Mouse (Mus musculus): Measurements from ENCODE around the gene Asap2. TPM values are rescaled to one million over a fixed set of nuclear protein-coding genes. Genes with fewer than 3 reads are reported as not detected.
A peak's percentile ranks its signal among the peaks of the same experiment; 100 is the strongest.

Gene Asap2
- total RNA-seq, 2 experiments from 2014 or later, result 21.7 to 22.7 TPM

- peak; percentile 71 for DNase-seq
Measured at GRCm38 (mm10) chr12:21265946-21266783, 275.9 kb downstream of the Asap2 start.

DNA sequence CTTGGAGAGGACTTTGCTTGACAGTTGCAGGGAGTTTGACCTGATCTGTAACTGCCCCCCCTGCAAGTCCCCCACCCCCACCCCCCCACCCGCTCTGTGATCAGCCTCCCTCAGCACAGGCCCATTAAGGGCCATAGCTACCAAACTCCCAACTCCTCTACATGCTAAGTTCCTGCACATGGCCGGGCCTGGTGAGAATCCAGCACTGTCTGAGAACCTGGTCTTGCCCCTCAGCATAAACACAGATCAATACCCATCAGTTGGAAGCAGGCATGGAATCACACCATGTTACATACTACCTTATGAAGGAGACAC, 276.5 kb downstream of the Asap2 start:
- no peak for DNase-seq

DNA sequence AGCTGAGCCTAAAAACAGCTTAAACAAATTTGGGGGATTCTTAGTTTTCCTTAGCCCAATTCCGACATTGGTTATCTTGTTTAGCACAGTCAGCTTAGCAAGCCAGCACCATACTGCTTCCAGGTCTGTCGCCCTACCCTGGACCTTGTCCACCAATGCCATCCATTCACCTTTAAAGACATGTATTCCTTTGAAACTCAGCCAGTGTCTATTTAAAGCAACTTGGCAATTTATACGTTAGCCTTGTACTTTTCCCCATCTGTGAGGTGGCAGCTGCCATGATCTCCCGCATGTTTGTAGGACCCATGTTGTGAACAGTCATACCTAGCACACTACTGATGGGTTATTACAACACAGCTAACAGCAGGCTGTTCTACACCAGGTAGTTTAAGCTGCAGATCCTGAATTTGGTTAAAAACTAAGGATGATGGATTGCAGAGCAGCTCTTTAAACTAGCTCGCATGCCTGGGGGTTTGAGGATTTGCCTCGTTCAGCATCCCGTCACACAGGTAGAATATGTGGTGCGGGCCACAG, 277.9 kb downstream of the Asap2 start:
- DNase-seq, result no peak

DNA sequence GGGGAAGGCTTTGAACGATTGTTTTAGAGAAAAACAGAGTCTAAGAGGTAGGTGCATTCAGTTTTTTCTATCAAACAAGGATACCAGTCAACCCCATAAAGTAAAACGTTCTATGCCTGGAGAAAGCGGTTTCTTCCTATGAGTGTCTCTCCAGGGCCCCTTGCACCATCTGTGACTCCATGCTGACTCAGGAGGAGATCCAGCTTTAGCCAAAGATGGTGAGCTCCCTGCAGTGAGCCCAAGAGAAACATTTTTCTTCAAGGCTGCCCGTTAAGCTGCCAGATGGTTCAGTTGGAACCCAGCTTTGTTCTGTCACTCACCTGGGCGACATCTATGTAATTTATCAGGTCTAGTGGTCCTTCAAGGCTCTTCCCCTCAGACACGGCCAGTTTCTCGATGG, 284.2 kb downstream of the Asap2 start:
- no peak for DNase-seq

- DNase-seq, result no peak
Measured at GRCm38 (mm10) chr12:21277352-21277864, 287.1 kb downstream of the Asap2 start.

GRCm38 (mm10) chr12:21284761-21285441, 294.6 kb downstream of the Asap2 start, which contains the start of gene Cpsf3:
Cpsf3 (plus strand) TSS chr12:21285391.
- no peak for DNase-seq

DNA sequence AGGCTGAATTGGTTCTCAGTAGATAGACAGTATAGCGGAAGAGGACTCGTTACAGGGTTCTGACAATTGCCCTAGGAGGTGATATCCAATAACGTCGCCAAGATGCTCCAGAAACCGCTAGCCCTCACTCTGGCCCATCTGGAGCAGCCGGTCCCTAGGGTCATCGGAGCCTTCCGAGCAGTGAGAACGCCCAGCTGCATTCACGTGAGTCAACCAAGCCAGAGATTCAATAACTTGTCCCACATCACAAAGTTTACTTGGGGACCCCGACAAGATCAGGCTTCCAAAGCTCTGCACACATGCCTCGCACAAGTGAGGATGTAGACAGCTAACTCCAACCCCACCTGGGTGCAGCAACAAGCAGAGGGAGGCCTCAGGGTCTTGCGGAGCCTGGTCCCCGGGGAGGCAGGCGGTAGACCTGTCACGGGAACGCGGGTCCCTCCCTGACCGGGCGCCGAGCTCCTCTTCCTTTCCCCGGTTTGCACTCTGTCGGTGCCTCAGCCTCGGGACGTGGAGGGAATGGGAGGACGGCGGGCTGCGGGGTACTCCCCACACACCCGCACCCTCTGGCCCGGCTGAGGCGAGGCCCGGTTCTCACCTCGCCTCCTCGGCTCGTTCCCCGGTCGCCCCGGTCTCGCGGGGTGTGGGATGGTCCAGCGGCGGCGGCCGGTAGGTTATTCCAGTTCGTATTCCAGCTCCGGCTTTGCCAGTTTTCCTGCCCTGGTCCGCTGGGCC, 295.4 kb downstream of the Asap2 start:
- no peak for DNase-seq

GRCm38 (mm10) chr12:21286243-21286622, 296.0 kb downstream of the Asap2 start, which contains the start of gene Itgb1bp1:
Itgb1bp1 (minus strand) TSS chr12:21286284.
- DNase-seq, result peak; percentile 100

DNA sequence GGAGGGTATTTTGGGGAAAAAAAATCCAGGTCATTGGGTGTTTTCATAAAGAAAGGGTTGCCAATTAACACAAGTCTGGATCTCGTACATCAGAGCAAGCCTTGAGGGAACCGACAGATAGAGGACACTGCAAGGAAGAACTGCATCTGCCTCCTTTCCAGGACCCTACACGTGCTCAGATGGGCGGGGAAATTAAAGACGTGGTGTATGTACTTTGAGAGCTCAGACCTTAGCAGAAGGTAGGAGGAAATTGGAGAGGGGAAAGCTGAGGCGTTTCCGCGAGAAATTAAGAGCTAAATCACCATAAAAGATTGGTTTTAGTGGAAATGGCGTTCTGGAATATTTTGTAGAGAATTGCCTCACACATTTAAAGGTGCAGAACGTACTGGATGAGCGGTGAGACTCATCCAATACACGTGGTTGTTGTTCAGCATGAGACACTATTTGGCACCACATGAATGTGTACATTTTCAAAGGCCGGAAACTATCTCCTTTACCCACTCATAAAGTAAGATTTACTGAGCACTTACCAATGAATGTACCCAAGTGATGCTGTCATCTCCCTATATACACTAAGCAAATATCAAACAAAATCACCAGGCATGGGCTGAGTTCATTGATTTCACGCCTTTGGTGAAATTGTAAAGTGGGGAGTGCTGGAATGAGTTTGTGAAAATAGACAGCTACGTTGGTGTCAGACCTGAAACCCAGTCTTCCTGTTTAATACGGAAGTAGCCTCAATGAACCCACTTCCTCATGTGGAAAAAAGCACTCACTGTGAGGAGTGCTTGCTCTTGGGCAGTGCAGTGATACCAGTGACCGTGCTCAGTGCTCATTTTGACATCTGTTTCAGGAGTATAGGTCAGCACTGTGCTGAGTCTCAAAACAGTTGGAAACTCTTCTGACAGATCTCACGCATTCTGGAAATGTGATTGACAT, 296.7 kb downstream of the Asap2 start:
- DNase-seq, result no peak

DNA sequence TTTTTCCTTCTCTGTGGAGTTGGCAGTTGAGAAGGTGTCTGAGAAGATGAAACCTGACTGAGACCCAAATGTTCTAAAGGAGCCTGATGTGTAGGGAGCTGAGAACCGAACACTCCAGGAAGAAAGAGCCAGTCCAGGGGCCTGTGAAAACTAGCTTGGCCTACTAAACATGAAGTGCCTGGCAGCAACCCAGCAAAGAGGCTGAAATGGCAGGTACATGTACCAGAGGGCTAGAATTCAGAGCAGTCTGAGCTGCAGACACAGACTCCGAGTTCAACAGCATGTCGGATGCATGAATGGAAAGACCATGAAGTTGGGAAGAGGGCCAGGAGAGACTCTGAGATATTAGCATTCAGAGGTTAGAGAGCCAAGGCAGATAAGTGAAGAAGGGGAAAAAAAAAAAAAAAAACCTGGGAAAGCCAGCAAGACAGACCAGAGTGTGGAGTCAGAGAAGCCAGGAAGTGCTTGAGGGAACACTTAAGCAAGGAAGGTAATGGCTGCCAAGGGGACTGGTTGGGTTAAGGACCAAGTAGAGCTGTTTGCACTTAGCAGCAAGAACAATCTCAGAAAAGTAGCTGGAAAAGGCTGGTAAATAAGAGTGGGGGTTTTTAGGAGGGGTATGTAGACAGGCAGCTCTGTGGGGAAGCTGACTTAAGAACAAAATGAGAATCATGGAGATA, 298.6 kb downstream of the Asap2 start:
- DNase-seq, result no peak

- DNase-seq, result no peak
Measured at GRCm38 (mm10) chr12:21289651-21290050, 299.4 kb downstream of the Asap2 start.

DNA sequence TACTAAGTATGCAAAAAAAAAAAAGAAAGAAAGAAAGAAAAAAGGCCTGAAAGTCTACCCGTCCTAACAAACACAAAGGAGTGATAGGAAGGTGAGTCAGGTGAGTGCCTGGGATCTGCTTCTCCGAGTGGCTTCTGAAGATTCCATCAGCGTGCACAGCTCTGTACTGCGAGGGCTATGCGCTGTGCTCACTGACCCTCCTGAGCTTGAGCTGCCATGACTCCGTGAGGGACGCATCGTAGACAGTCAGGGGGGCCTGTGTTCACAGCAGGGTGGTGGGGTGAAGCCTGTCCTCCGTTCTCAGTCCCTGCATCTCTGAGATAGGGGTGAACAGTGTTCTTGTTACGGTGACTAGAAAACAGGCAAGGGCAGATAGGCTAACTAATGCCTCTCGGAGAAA, 308.6 kb downstream of the Asap2 start:
- no peak for DNase-seq

GRCm38 (mm10) chr12:21301324-21301723, 311.1 kb downstream of the Asap2 start:
- DNase-seq, result peak; percentile 45

GRCm38 (mm10) chr12:21301932-21302331, 311.7 kb downstream of the Asap2 start:
- DNase-seq, result no peak

GRCm38 (mm10) chr12:21302361-21302783, 312.1 kb downstream of the Asap2 start:
- DNase-seq, result no peak

- DNase-seq, result no peak
Measured at GRCm38 (mm10) chr12:21305741-21306140, 315.5 kb downstream of the Asap2 start.

DNA sequence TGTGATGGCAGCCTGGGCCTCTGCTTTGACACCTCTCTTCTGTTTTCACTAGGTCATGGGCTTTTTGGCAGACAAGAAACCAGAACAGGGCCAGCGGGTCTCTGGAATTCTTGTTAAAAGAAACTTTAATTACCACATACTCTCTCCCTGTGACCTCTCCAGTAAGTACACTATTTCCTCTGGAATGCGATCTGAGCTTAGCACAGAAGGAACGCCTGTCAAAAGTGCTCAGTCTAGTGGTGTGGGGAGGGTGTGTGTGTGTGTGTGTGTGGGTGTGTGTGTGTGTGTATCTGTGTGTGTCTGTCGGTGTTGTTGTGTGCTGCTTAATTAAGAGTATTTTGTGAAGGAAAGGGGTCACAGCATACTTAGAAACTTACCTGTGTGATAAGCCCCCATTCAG, 316.5 kb downstream of the Asap2 start:
- DNase-seq, result no peak

DNA sequence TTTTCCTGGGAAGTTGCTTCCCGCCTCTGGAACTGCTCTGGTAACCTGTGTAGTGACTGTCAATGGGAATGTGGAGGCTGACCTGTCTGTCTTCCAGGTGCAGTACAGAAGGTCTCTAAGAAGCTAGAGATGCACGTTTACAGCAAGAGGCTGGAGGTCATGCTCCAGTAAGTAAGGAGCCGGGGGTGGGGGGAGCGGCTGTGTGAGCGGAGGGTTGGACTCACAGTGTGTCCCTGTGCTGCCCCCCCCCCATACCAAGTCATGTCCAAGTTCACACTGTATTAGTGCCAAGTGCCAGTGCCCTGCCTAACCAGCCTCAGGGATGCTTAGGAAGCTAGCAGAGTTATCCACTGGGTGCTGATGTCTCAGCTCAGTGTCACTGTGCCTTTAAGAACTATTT, 321.9 kb downstream of the Asap2 start:
- no peak for DNase-seq

DNA sequence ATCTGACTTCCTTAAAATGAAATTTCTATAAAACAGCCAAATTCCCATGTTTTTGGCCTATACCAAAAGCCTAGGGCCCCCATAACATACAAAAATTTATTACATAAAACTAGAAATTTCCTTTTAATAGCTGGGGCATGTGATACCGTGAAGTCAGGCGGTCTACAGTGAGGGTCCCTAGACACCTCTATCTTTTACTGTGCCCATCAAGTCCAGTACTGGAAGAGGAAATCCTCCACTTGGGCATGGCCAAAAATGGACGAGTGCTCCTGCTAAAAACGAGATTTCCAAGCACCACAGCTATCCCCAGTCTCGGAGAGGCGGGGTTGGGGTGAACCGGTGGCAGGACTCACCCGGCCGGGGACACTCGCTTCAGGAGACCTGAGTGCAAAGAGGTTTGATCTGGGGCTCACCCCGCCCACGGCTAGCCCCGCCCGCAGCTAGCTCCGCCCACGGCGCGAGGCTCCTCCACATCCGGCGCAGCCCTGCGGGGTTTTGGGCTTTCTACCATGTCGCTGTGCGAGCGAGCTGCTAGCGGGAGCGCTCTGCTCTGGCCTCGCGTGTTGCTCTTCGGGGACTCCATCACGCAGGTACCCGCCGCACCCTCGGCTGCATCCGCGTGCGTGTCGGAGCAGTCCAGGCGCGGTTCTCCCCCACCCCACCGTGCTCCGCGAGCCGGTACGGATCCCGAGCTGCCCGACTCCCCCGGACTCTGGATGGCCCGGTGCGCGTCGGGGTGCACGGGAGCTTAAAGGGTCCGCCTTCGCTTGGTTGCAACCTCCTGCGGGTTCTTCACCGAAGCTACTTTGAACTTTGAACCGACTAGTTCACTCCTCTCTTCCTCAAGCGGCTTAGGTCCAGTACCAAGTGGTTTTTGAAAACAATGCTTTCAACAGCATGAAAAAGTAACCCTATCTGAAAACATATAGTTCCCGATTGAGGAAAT, 325.9 kb downstream of the Asap2 start, which contains the start of gene Iah1:
TSS of gene Iah1 (plus strand) at position 467 of the 946 bp plus-strand sequence.
- DNase-seq, result peak; percentile 80

DNA sequence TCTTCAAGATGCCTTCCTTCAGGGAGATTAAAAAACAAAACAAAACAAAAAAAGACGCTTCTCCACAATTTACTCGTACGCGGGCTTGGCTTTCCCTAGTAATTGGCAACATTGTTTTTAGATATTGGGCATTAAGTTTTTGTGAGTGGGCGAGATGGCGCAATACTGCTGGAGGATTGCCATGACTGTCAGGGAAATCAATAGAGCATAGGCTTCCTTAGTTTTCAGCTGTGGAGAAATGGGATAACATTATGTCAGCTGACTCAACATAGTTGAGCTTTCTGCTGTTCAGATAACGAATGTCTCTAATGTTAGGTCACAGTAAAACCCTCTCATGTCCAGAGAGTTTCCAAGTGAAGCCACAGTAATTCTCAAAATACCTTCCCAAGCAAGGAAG, 326.6 kb downstream of the Asap2 start:
- peak; percentile 28 for DNase-seq
